Comparison of ENCODE assay signal across 7 mouse cellular contexts in the genomic region with DNA sequence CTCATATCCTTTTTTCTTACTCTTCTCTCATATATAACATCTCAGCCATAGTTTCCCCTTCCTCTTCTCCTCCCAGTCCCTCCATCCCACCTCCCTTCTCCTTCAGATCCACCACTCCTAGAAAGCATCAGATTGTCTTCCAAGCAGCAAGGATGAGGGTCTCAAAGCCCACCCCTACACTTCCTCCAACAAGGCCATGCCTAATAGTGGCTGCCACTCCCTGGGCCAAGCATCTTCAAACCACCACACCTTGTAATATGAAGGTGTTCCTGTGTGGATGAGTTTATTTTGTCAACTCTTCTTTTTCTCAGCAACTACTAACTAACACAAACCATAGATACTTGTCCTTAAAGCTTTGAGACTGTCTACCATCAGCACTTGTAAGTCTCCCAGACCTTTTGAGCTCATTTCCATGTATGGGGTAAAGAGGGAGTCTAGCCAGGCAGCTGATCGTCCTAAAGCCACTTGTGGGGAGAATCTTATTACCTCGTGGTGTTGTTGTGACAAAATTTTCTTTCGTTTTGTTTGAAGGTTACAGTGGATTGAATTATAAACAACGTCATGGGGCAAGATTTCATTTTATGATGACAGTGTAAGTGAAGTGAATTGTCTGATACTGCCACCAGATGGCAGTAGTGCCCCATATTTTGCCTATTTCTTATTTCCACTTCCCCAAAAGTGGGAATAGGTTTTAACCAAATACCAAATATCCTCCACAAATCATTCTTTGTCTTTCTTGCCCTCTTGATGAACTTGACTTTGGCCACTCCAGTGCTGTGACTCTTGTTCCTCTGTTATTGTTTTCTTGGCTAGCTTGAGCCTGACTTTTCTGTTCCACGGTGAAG. TPM values are rescaled to one million over a fixed set of nuclear protein-coding genes. Genes with fewer than 3 reads are reported as not detected.
DNase-seq lines count a peak whose midpoint lies in the region; ATAC-seq and TF ChIP-seq lines count a peak whose summit lies in the region.

No protein-coding gene starts in this region.

- TF ChIP-seq CTCF in C2C12 (IDR thresholded peaks at IDR 0.05; ENCODE audit: control insufficient read depth, insufficient read depth, insufficient read length), result peak; percentile 17

- DNase-seq in ES-CJ7 (ENCODE audit: low read depth, low spot score), result peak; percentile 55
- DNase-seq in cerebellum, adult 18-20 months, result peak; percentile 56 to 80
- DNase-seq in induced T-regulatory cell, adult 2 months (ENCODE audit: low read depth), result peak; percentile 85
- peak; percentile 85 for DNase-seq in limb, embryonic 14.5 days (ENCODE audit: low spot score)
- DNase-seq in neural tube, embryonic 10.5 days (ENCODE audit: extremely low spot score, low spot score), result peak; percentile 49

- peak; percentile 51 for ATAC-seq in forebrain, embryonic 16.5 days
- 0 out of 2 replicates have a peak, but pooled peaks have one; percentile 32 for ATAC-seq in limb, embryonic 14.5 days (ENCODE audit: low FRiP score, low read depth)

- H3K4me1 ChIP-seq in forebrain, embryonic 16.5 days (replicated peaks; ENCODE audit: control insufficient read depth, insufficient read depth, low read length), result 0 out of 2 replicates have a peak, but pooled peaks cover 2% of the 10 kb centered on the region
- H3K4me1 ChIP-seq in limb, embryonic 14.5 days (ENCODE audit: control insufficient read depth, insufficient read depth, low read length), result peaks cover 25% of the 10 kb centered on the region

- no peak overlapping the region for H3K4me2 ChIP-seq in forebrain, embryonic 16.5 days (ENCODE audit: low read length)
- no peak overlapping the region for H3K4me2 ChIP-seq in limb, embryonic 14.5 days (replicated peaks; ENCODE audit: low read depth, low read length, severe bottlenecking)

- no peak overlapping the region; the same call in 1 of the 2 replicates for H3K9ac ChIP-seq in forebrain, embryonic 16.5 days (replicated peaks; ENCODE audit: low read depth, low read length)
- no peak overlapping the region for H3K9ac ChIP-seq in limb, embryonic 14.5 days (ENCODE audit: low read depth, low read length, severe bottlenecking)

- no peak overlapping the region for H3K4me3 ChIP-seq in C2C12 (ENCODE audit: insufficient read depth, poor library complexity, severe bottlenecking)
- no peak overlapping the region for H3K4me3 ChIP-seq in forebrain, embryonic 16.5 days (replicated peaks; ENCODE audit: low read length)
- no peak overlapping the region for H3K4me3 ChIP-seq in limb, embryonic 14.5 days (replicated peaks; ENCODE audit: low read length)

- H3K79me3 ChIP-seq in C2C12 (ENCODE audit: low read depth), result no peaks in the 10 kb centered on the region

- TF ChIP-seq POLR2A in limb, embryonic 14.5 days (IDR thresholded peaks at IDR 0.05; ENCODE audit: borderline replicate concordance, extremely low read depth, insufficient read depth, insufficient read length), result no peak

- H3K27me3 ChIP-seq in C2C12 (ENCODE audit: control insufficient read depth, insufficient read depth, insufficient read length), result no peaks in the 10 kb centered on the region
- H3K27me3 ChIP-seq in forebrain, embryonic 16.5 days (replicated peaks; ENCODE audit: control insufficient read depth, insufficient read depth, low read length), result no peaks in the 10 kb centered on the region
- no peaks in the 10 kb centered on the region for H3K27me3 ChIP-seq in limb, embryonic 14.5 days (ENCODE audit: control insufficient read depth, insufficient read depth, low read length)

- no peak overlapping the region for H3ac ChIP-seq in C2C12 (ENCODE audit: control insufficient read depth, insufficient read length, low read depth)

- no peaks in the 10 kb centered on the region for H3K9me3 ChIP-seq in forebrain, embryonic 16.5 days (ENCODE audit: control insufficient read depth, low read length)
- H3K9me3 ChIP-seq in limb, embryonic 14.5 days (ENCODE audit: control insufficient read depth, low read length), result no peaks in the 10 kb centered on the region

- H3K36me3 ChIP-seq in C2C12 (ENCODE audit: control insufficient read depth, insufficient read depth), result peaks cover under 1% of the 10 kb centered on the region
- no peaks in the 10 kb centered on the region for H3K36me3 ChIP-seq in forebrain, embryonic 16.5 days (ENCODE audit: control insufficient read depth, insufficient read depth)
- peaks cover 9% of the 10 kb centered on the region for H3K36me3 ChIP-seq in limb, embryonic 14.5 days (ENCODE audit: control insufficient read depth, insufficient read depth, low read length)

- H3K79me2 ChIP-seq in C2C12 (ENCODE audit: control insufficient read depth, insufficient read depth), result no peaks in the 10 kb centered on the region

- 17% methylated on average over 5 of the region's 5 CpGs for WGBS in forebrain, embryonic 16.5 days
- 16% methylated on average over 5 of the region's 5 CpGs for WGBS in limb, embryonic 14.5 days

- no peak overlapping the region for H3K27ac ChIP-seq in forebrain, embryonic 16.5 days (ENCODE audit: low read length)
- H3K27ac ChIP-seq in limb, embryonic 14.5 days (replicated peaks; ENCODE audit: low read depth, low read length), result no peak overlapping the region

TF ChIP-seq in C2C12, 6 proteins besides CTCF, POLR2A, EP300 and RAD21:
- TF ChIP-seq USF1 (IDR thresholded peaks at IDR 0.05; ENCODE audit: low read depth) (no peak), MYOG (IDR thresholded peaks at IDR 0.05; ENCODE audit: control insufficient read depth, extremely low read depth, insufficient read length) (no peak), MYOD1 (IDR thresholded peaks at IDR 0.05; ENCODE audit: control insufficient read depth, insufficient read length, low read depth) (no peak), CEBPB (IDR thresholded peaks at IDR 0.05; ENCODE audit: low read depth) (no peak), FOSL1 (IDR thresholded peaks at IDR 0.05; ENCODE audit: insufficient read depth, low read length, poor library complexity, severe bottlenecking) (no peak), MAX (IDR thresholded peaks at IDR 0.05) (no peak)

RNA-seq across cellular contexts. Expression of a gene that starts 14.6 kb away (rescaled TPM):
- 18.4 TPM for polyA plus RNA-seq in C2C12 (2012; fragmentation: generic; extraction: Trizol)
- 19.7 and 23.1 TPM in 2 replicates for polyA plus RNA-seq in forebrain, embryonic 16.5 days (2015; fragmentation: Nextera tagmentation; extraction: Ambion mirVana)
- polyA plus RNA-seq in limb, embryonic 14.5 days (2012; rRNA removed), result 25.8 and 26.0 TPM in 2 replicates
- 24.9 and 30.8 TPM in 2 replicates for polyA plus RNA-seq in limb, embryonic 14.5 days (2014; fragmentation: Nextera tagmentation; extraction: Ambion mirVana)

RNA-seq across cellular contexts. Expression of a gene that starts 14.6 kb away (rescaled TPM):
- polyA plus RNA-seq in C2C12 (2012; fragmentation: generic; extraction: Trizol), result 19.8 TPM
- 86.8 and 92.5 TPM in 2 replicates for polyA plus RNA-seq in forebrain, embryonic 16.5 days (2015; fragmentation: Nextera tagmentation; extraction: Ambion mirVana)
- polyA plus RNA-seq in limb, embryonic 14.5 days (2012; rRNA removed), result 29.3 and 29.6 TPM in 2 replicates
- 45.3 and 47.9 TPM in 2 replicates for polyA plus RNA-seq in limb, embryonic 14.5 days (2014; fragmentation: Nextera tagmentation; extraction: Ambion mirVana)
